Comparison of ENCODE assay signal across 7 mouse cellular contexts in genomic region chr7:102268395-102268748, GRCm38 (mm10). TPM values are rescaled to one million over a fixed set of nuclear protein-coding genes. Genes with fewer than 3 reads are reported as not detected.
A peak's percentile ranks its signal among the peaks of the same experiment; 100 is the strongest.
DNase-seq lines count a peak whose midpoint lies in the region; ATAC-seq lines count a peak whose summit lies in the region.

No protein-coding gene starts in this region.

- no peak for DNase-seq in neural tube, embryonic 11.5 days (ENCODE audit: low spot score)
- no peak for DNase-seq in neural tube, embryonic 10.5 days (ENCODE audit: extremely low spot score, low spot score)
- DNase-seq in forebrain, embryonic 10.5 days (ENCODE audit: extremely low spot score, low spot score) = no peak
- DNase-seq in cerebellum, adult 9-10 months = no peak
- no peak for DNase-seq in left cerebral cortex, adult 11 months (ENCODE audit: low spot score)

- H3K36me3 ChIP-seq in neural tube, embryonic 11.5 days (ENCODE audit: control insufficient read depth, insufficient read depth, low read length) = no peaks in the 10 kb centered on the region
- H3K36me3 ChIP-seq in forebrain, embryonic 10.5 days (replicated peaks) = no peaks in the 10 kb centered on the region
- no peaks in the 10 kb centered on the region for H3K36me3 ChIP-seq in limb, embryonic 13.5 days
- no peaks in the 10 kb centered on the region for H3K36me3 ChIP-seq in stomach, embryonic 15.5 days

- H3K4me3 ChIP-seq in neural tube, embryonic 11.5 days (ENCODE audit: low read depth, low read length) = peak overlapping the region; percentile 87
- peak overlapping the region; percentile 90 for H3K4me3 ChIP-seq in forebrain, embryonic 10.5 days
- peak overlapping the region; percentile 81 for H3K4me3 ChIP-seq in limb, embryonic 13.5 days
- H3K4me3 ChIP-seq in stomach, embryonic 15.5 days (replicated peaks) = peak overlapping the region; percentile 88

- no peaks in the 10 kb centered on the region for H3K9me3 ChIP-seq in neural tube, embryonic 11.5 days (ENCODE audit: control insufficient read depth, low read length)
- H3K9me3 ChIP-seq in forebrain, embryonic 10.5 days = no peaks in the 10 kb centered on the region
- H3K9me3 ChIP-seq in limb, embryonic 13.5 days = no peaks in the 10 kb centered on the region
- H3K9me3 ChIP-seq in stomach, embryonic 15.5 days = no peaks in the 10 kb centered on the region

- H3K4me2 ChIP-seq in neural tube, embryonic 11.5 days (ENCODE audit: low read depth) = peak overlapping the region; percentile 95
- peak overlapping the region; percentile 92 for H3K4me2 ChIP-seq in limb, embryonic 13.5 days (replicated peaks)
- peak overlapping the region; percentile 91 for H3K4me2 ChIP-seq in stomach, embryonic 15.5 days

- no peak overlapping the region for H3K27ac ChIP-seq in neural tube, embryonic 11.5 days (ENCODE audit: low read depth, low read length)
- peak overlapping the region; percentile 85 for H3K27ac ChIP-seq in forebrain, embryonic 10.5 days
- no peak overlapping the region for H3K27ac ChIP-seq in limb, embryonic 13.5 days
- peak overlapping the region; percentile 22; the same call in 1 of the 2 replicates for H3K27ac ChIP-seq in stomach, embryonic 15.5 days

- H3K4me1 ChIP-seq in neural tube, embryonic 11.5 days (ENCODE audit: control insufficient read depth, insufficient read depth, low read length) = peaks cover 2% of the 10 kb centered on the region; the same call in 1 of the 2 replicates
- peaks cover 17% of the 10 kb centered on the region for H3K4me1 ChIP-seq in forebrain, embryonic 10.5 days
- peaks cover 11% of the 10 kb centered on the region for H3K4me1 ChIP-seq in limb, embryonic 13.5 days
- H3K4me1 ChIP-seq in stomach, embryonic 15.5 days = 0 out of 2 replicates have a peak, but pooled peaks cover 4% of the 10 kb centered on the region

- ATAC-seq in neural tube, embryonic 11.5 days (ENCODE audit: insufficient read depth, low FRiP score, low TSS enrichment) = no peak
- no peak for ATAC-seq in limb, embryonic 13.5 days (ENCODE audit: low FRiP score, low read depth)
- ATAC-seq in stomach, embryonic 15.5 days (ENCODE audit: insufficient read depth, low FRiP score, low read depth) = no peak

- H3K27me3 ChIP-seq in neural tube, embryonic 11.5 days (ENCODE audit: control insufficient read depth, insufficient read depth, low read length) = peaks cover 8% of the 10 kb centered on the region; the same call in 1 of the 2 replicates
- H3K27me3 ChIP-seq in forebrain, embryonic 10.5 days (ENCODE audit: poor library complexity, severe bottlenecking) = peaks cover 26% of the 10 kb centered on the region
- H3K27me3 ChIP-seq in limb, embryonic 13.5 days = no peaks in the 10 kb centered on the region
- no peaks in the 10 kb centered on the region for H3K27me3 ChIP-seq in stomach, embryonic 15.5 days (replicated peaks)

- WGBS in neural tube, embryonic 11.5 days = 6% methylated on average over 12 of the region's 12 CpGs
- 5% methylated on average over 12 of the region's 12 CpGs for WGBS in forebrain, embryonic 10.5 days
- 6% methylated on average over 12 of the region's 12 CpGs for WGBS in limb, embryonic 13.5 days
- WGBS in stomach, embryonic 15.5 days = 10% methylated on average over 12 of the region's 12 CpGs

- H3K9ac ChIP-seq in neural tube, embryonic 11.5 days (ENCODE audit: low read length) = peak overlapping the region; percentile 69; the same call in 1 of the 2 replicates
- H3K9ac ChIP-seq in limb, embryonic 13.5 days = peak overlapping the region; percentile 82
- peak overlapping the region; percentile 76; the same call in 1 of the 2 replicates for H3K9ac ChIP-seq in stomach, embryonic 15.5 days

RNA-seq across cellular contexts. Expression of gene Stim1, which starts 0.8 kb away (rescaled TPM):
- polyA plus RNA-seq in neural tube, embryonic 11.5 days (2014; fragmentation: Nextera tagmentation; extraction: Ambion mirVana) = 11.0 and 11.2 TPM in 2 replicates
- 11.6 and 11.7 TPM in 2 replicates for polyA plus RNA-seq in forebrain, embryonic 10.5 days (2016; fragmentation: Nextera tagmentation; extraction: Ambion mirVana)
- polyA plus RNA-seq in limb, embryonic 13.5 days (2015; fragmentation: Nextera tagmentation; extraction: Ambion mirVana) = 23.7 and 25.2 TPM in 2 replicates
- polyA plus RNA-seq in stomach, embryonic 15.5 days (2015; fragmentation: Nextera tagmentation; extraction: Ambion mirVana) = 26.5 TPM in 2 replicates

RNA-seq across cellular contexts. Expression of gene Rhog, which starts 12.5 kb away (rescaled TPM):
- polyA plus RNA-seq in neural tube, embryonic 11.5 days (2014; fragmentation: Nextera tagmentation; extraction: Ambion mirVana) = 35.1 and 38.8 TPM in 2 replicates
- 37.9 and 39.2 TPM in 2 replicates for polyA plus RNA-seq in forebrain, embryonic 10.5 days (2016; fragmentation: Nextera tagmentation; extraction: Ambion mirVana)
- 56.7 and 57.8 TPM in 2 replicates for polyA plus RNA-seq in limb, embryonic 13.5 days (2015; fragmentation: Nextera tagmentation; extraction: Ambion mirVana)
- 58.4 and 67.7 TPM in 2 replicates for polyA plus RNA-seq in stomach, embryonic 15.5 days (2015; fragmentation: Nextera tagmentation; extraction: Ambion mirVana)

RNA-seq across cellular contexts. Expression of gene Pgap2, which starts 58.4 kb away (rescaled TPM):
- polyA plus RNA-seq in neural tube, embryonic 11.5 days (2014; fragmentation: Nextera tagmentation; extraction: Ambion mirVana) = 48.9 and 50.6 TPM in 2 replicates
- polyA plus RNA-seq in forebrain, embryonic 10.5 days (2016; fragmentation: Nextera tagmentation; extraction: Ambion mirVana) = 54.7 and 55.0 TPM in 2 replicates
- 82.3 and 88.6 TPM in 2 replicates for polyA plus RNA-seq in limb, embryonic 13.5 days (2015; fragmentation: Nextera tagmentation; extraction: Ambion mirVana)
- 96.3 and 99.2 TPM in 2 replicates for polyA plus RNA-seq in stomach, embryonic 15.5 days (2015; fragmentation: Nextera tagmentation; extraction: Ambion mirVana)

RNA-seq across cellular contexts. Expression of gene Nup98, which starts 58.4 kb away (rescaled TPM):
- 44.5 and 45.9 TPM in 2 replicates for polyA plus RNA-seq in neural tube, embryonic 11.5 days (2014; fragmentation: Nextera tagmentation; extraction: Ambion mirVana)
- polyA plus RNA-seq in forebrain, embryonic 10.5 days (2016; fragmentation: Nextera tagmentation; extraction: Ambion mirVana) = 45.9 and 48.7 TPM in 2 replicates
- polyA plus RNA-seq in limb, embryonic 13.5 days (2015; fragmentation: Nextera tagmentation; extraction: Ambion mirVana) = 38.2 and 42.9 TPM in 2 replicates
- polyA plus RNA-seq in stomach, embryonic 15.5 days (2015; fragmentation: Nextera tagmentation; extraction: Ambion mirVana) = 29.5 and 33.6 TPM in 2 replicates

Comparison
In these comparisons a context has a peak if more than half of its experiments do, and no peak if none do; other contexts are left out.
1. H3K27ac ChIP-seq: peak in forebrain, embryonic 10.5 days (single experiment) and stomach, embryonic 15.5 days (single experiment); none in neural tube, embryonic 11.5 days (single experiment) and limb, embryonic 13.5 days (single experiment).
2. Peak in every context shown above with its lines, with median percentiles within 50 percentile points of each other: H3K4me2 ChIP-seq, H3K4me3 ChIP-seq and H3K9ac ChIP-seq.